Mouse (Mus musculus) hindlimb bud, embryonic 11.5 days (tissue): ENCODE data around the gene Wdr54.

Source experiments
- DNase-seq: peaks from one replicate; pipeline ENCODE4 v3.0.0-alpha.2; 2012; ENCODE audit warnings: low read depth, low spot score; ENCODE audit errors: extremely low spot score

The Wdr54 gene

GRCm38 (mm10) chr6:83131469-83132034 lies 24.6 kb downstream of the Wdr54 start:
- DNase-seq, result no peak

GRCm38 (mm10) chr6:83127419-83127818 lies 28.8 kb downstream of the Wdr54 start:
- no peak for DNase-seq

GRCm38 (mm10) chr6:83125331-83125730 lies 30.9 kb downstream of the Wdr54 start, which contains the start of gene Ino80b:
Gene Ino80b, minus strand, starts transcription at chr6:83125431.
- no peak for DNase-seq

DNA sequence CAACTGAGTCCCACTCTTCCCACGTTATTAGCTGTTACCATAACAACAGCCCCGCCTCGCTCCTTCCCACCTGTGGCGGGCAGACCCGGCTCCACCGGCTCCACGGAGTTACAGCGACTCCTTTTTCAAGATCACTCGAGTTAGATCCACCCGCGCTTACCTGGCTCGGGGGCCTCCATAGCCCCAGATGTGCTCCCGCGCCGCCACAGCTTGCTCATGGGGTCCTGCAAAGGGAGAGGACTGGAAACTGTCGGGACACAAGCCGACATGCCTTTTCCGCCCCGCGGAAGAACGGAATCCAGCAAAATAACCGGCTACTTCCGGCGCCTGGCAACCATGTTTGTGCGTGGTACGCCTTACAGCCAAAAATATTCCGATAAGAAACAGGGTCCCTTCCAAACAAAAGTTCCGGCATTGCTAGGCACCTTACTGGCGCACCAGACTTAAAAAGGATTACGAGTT lies 31.3 kb downstream of the Wdr54 start:
- DNase-seq, result peak; percentile 91

GRCm38 (mm10) chr6:83122961-83123360 lies 33.2 kb downstream of the Wdr54 start:
- no peak for DNase-seq

GRCm38 (mm10) chr6:83121863-83122710 lies 34.1 kb downstream of the Wdr54 start:
- no peak for DNase-seq

DNA sequence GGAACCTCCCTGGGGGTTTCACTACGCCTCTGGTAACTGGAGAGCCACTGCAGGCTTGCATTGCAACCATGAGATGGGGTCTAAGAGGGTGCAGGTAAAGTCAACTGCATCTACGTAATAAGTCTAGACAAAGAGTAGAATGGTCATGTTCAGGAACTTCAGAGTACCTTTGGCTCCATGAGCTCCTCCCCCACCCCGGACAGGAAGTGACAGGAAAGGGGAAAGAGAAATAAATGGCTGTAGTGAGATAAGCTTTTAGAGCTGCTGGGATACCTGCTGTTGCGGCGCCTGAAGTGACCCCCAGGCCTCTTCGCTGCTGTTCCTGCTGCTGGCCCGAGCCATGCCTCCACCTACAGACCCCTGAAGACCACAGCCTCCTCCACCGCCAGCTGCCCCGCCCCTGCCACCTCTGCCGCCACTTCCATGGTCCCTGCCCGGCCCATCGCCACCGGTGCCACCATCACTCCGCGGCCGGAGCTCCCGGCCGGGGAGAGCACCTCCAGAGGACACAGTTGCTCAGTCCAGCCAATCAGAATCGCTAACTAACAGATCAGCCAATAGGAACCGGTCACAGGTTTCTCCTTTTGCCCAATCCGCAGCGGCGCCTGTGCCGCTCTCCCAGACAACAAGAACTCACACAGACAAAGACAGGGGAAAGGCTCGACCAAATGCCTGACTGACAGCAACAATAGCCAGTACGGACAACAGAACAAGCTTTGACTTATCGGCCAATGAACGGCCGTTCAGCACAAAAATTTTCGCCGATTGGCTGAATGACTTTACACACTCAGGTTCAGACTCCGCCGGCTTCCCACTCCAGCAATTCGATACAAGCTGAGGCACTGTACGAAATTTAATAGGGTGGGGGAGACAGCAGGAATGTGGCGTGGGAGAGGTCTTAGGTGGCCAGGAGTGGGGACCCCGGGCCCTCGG lies 35.0 kb downstream of the Wdr54 start, which contains the start of gene Wbp1:
Gene Wbp1 (minus strand): TSS at position 630 of the 933 bp plus-strand sequence.
- DNase-seq, result peak; percentile 99

GRCm38 (mm10) chr6:83119734-83120051 lies 36.5 kb downstream of the Wdr54 start:
- no peak for DNase-seq

DNA sequence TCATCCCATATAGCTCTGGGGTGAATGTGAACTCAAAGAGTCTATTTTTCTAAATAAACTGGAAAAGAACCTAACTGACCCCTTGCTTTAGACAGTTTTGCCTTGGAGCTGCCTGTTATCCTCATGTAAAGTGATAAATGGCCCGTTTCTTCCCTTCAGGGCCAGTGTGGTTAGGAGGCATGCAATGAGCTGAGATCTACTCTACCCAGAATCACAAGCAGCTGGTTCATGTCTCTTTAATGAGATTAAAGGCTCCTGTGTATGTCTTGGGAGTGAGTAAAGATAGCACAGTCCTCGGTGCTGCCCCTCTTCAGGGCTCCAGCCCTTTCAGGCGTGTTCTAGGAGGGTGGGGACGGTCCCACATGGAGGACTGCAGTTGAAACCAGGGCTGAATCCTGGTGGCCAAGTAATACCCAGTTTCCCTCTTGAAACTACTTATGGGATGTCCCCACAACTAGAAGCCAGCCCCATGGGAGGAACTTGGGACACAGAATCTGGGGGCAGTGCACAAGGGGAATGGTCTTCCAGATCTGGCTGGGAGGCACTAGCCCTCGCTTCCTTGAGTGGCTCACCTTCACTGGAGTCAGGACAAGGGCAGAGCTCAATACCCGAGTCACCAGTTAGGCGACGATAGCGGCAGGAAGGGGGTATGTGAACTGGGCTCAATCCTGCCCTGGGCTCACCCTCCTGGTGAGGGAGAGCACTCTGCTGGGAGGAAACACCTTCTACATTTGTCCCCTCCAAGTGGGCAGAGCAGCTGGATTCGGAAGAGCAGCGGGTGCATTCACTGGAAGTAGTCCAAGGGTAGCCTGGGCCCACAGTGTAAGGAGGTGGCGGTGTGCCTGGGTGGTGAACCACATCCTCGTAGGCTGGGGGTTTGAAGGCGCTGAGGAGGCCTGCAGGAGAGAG lies 37.1 kb downstream of the Wdr54 start:
- no peak for DNase-seq

DNA sequence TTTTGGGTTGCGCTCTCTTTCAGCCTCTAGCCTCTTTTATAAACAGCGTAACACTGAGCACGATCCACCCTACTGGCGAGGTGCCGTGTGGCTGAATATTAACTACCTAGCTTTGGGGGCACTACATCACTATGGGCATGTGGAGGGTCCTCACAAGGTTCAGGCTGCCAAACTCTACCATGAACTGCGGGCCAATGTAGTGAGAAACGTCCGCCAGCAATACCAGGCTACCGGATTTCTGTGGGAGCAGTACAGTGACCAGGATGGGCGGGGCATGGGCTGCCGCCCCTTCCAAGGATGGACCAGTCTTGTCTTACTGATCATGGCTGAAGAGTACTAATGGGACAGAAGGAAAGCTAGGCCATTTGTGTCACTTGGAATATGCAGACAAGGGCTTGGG lies 37.8 kb downstream of the Wdr54 start:
- DNase-seq, result no peak

- no peak for DNase-seq
Observed at GRCm38 (mm10) chr6:83117616-83118015, 38.6 kb downstream of the Wdr54 start.

DNA sequence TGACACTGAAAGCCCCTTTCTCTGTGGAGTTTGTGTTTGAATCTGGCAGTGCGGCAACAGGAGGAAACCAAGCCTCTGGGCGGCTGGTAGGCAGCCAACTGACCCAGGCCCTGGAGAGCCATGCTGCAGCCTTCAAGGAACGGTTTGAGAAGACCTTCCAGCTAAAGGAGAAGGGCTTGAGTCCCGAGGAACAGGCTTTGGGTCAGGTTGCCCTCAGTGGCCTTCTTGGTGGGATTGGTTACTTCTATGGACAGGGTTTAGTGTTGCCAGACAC lies 39.1 kb downstream of the Wdr54 start:
- no peak for DNase-seq

- DNase-seq, result no peak
Observed at GRCm38 (mm10) chr6:83116373-83117164, 39.6 kb downstream of the Wdr54 start.

- no peak for DNase-seq
Observed at GRCm38 (mm10) chr6:83115682-83116372, 40.4 kb downstream of the Wdr54 start.

- DNase-seq, result no peak
Observed at GRCm38 (mm10) chr6:83115011-83115671, 41.1 kb downstream of the Wdr54 start, which contains the start of gene Mogs. Gene Mogs, plus strand, starts transcription at chr6:83115496.

DNA sequence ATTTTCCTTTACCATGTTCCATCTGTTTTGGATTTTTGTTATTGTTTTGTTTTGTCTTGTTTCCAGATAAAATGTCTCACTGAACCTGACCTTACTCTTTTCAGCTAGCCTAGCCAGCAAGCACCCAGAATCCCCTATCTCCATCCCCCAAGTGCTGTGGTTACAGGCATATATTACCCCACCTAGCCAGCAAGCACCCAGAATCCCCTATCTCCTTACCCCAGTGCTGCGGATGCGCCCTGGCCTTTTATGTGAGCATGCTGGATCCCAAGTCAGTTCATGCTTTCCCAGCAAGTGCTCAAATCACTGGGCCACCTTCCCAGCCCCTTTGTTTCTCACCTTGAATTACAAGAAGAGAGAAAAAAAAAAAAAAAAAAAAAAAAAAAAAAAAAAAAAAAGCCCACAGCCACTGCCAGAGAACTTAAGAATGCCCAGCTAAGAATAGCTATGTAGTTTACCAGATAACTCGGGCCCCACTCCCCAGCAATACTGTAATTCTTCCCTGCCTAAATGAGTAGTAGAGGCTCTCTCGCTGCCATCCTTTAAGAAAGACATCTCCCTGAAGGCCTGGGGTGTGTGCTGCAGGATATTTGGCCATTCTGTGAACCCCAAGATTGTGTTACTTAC lies 44.6 kb downstream of the Wdr54 start:
- no peak for DNase-seq

GRCm38 (mm10) chr6:83108762-83109668 lies 47.2 kb downstream of the Wdr54 start, which contains the start of gene Mrpl53:
Gene Mrpl53, plus strand, starts transcription at chr6:83109040.
- no peak for DNase-seq
